Mouse (Mus musculus) hindbrain, embryonic 16.5 days (tissue): ENCODE results near the gene Amer2. TPM values are rescaled to one million over a fixed set of nuclear protein-coding genes. Genes with fewer than 3 reads are reported as not detected.
"Not testable (repeated sequence)": the region's sequence is repeated elsewhere in the genome, so short reads cannot be mapped to it uniquely, and the experiment has no call there.

Source experiments
- ATAC-seq: fragments of 200-750 bp; cut with Nextera tagmentation; 2 replicates; pipeline ENCODE4 v1.8.0; 2017; ENCODE audit warnings: moderate TSS enrichment, moderate library complexity
- H3K27ac ChIP-seq: fragments of 300-500 bp; sonication (generic); 2 replicates; pipeline ENCODE4 v1.5.1; 2014; ENCODE audit warnings: low read depth, mild to moderate bottlenecking, control low read depth, low read length, moderate library complexity
- H3K27me3 ChIP-seq: fragments of 300-500 bp; sonication (generic); replicated peaks from 2 replicates; pipeline ENCODE4 v1.6.1; 2014; ENCODE audit warnings: low read length; ENCODE audit not compliant: control insufficient read depth, insufficient read depth
- H3K36me3 ChIP-seq: fragments of 300-500 bp; sonication (generic); 2 replicates; pipeline ENCODE4 v1.6.1; 2014; ENCODE audit warnings: mild to moderate bottlenecking, low read length, moderate library complexity, mixed read lengths; ENCODE audit not compliant: control insufficient read depth, insufficient read depth
- H3K4me1 ChIP-seq: fragments of 300-500 bp; sonication (generic); 2 replicates; pipeline ENCODE4 v1.6.1; 2014; ENCODE audit warnings: low read depth, low read length; ENCODE audit not compliant: control insufficient read depth, insufficient read depth
- H3K4me2 ChIP-seq: fragments of 300-500 bp; sonication (generic); 2 replicates; pipeline ENCODE4 v1.6.1; 2014; ENCODE audit warnings: mild to moderate bottlenecking, low read length, control low read depth, moderate library complexity
- H3K4me3 ChIP-seq: fragments of 300-500 bp; sonication (generic); 2 replicates; pipeline ENCODE4 v1.5.1; 2014; ENCODE audit warnings: mild to moderate bottlenecking, low read length, control low read depth, moderate library complexity
- H3K9ac ChIP-seq: fragments of 300-500 bp; sonication (generic); 2 replicates; pipeline ENCODE4 v1.6.1; 2014; ENCODE audit warnings: low read depth, mild to moderate bottlenecking, control low read depth, low read length, moderate library complexity
- H3K9me3 ChIP-seq: fragments of 300-500 bp; sonication (generic); 2 replicates; pipeline ENCODE4 v1.6.1; 2014; ENCODE audit warnings: mild to moderate bottlenecking, low read length, moderate library complexity; ENCODE audit not compliant: control insufficient read depth
- WGBS: fragments of 180-500 bp; shearing (Covaris S2); extraction: QIAGEN DNeasy Blood & Tissue Kit; methylation state at CpG from one replicate; pipeline ENCODE4 v1.1.7; 2014; 5-methylcytosine and 5-hydroxymethylcytosine counted together
- polyA plus RNA-seq: library from polyadenylated mRNA; unstranded; fragments of >200 nt; fragmentation: Nextera tagmentation; extraction: Ambion mirVana; gene quantifications from 2 replicates; pipeline ENCODE4 v1.2.1, GENCODE M21; 2015

Amer2 gene
- 19.3 and 21.2 TPM in 2 replicates for polyA plus RNA-seq

DNA sequence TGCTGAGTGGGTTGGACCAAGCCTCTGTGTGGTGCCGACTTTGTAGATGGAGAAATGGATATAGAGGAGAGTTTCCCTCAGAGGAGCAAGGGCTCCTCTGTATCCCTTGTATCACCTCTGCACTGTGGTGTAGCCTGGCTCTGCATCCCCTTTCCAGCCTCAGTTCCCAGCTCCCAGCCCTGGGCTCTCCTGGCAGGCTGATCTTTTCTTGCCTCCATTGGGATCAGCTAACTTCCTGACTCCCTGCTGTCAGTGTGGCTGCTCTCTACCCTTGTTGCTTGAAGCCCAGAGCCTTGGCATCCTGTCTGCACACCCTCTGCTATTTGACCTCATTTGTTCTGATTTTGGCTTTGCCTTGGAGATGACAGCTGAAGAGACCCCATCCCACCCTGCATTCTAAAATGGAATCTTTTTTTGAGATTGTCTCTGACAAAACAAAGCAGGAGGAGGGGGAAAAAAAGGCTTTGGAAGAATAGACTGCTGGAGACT lies at the start of gene Amer2:
TSS of gene Amer2 (plus strand) at position 439 of the 489 bp plus-strand sequence.
- no peak for ATAC-seq
- Histone ChIP-seq H3K27ac (no peak within 1 kb of the TSS), H3K4me2 (no peak within 1 kb of the TSS), H3K27me3 (no peaks in the 10 kb centered on the region), H3K9ac (no peak within 1 kb of the TSS), H3K4me1 (peaks cover 10% of the 10 kb centered on the region), H3K9me3 (no peaks in the 10 kb centered on the region), H3K4me3 (no peak within 1 kb of the TSS), H3K36me3 (no peaks in the 10 kb centered on the region)
- WGBS = 67% methylated on average over 1 of the region's 1 CpGs

DNA sequence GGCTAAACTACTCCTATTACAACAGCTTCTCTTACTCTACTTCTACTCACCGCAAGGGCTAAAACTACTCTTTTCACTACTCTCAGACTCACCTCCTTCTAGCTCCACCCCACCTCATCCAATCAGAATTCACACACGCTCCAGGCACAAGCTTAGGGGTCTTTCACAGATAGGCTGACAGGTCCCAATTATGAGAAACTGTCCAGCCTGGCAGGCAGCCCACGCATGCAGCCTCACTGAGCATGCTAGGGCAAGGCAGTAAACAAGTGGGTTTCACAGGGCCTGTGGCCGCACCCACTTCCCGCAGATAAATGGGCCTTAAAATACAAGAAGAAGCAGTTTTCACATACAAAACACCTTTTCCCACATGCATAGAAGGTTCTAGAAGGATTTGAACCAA lies 33.1 kb upstream of the Amer2 start:
- H3K4me2 ChIP-seq, H3K4me3 ChIP-seq, H3K9ac ChIP-seq, H3K36me3 ChIP-seq, H3K4me1 ChIP-seq, ATAC-seq, H3K27me3 ChIP-seq, H3K9me3 ChIP-seq, H3K27ac ChIP-seq: not testable (repeated sequence)
- 74% methylated on average over 5 of the region's 5 CpGs for WGBS

DNA sequence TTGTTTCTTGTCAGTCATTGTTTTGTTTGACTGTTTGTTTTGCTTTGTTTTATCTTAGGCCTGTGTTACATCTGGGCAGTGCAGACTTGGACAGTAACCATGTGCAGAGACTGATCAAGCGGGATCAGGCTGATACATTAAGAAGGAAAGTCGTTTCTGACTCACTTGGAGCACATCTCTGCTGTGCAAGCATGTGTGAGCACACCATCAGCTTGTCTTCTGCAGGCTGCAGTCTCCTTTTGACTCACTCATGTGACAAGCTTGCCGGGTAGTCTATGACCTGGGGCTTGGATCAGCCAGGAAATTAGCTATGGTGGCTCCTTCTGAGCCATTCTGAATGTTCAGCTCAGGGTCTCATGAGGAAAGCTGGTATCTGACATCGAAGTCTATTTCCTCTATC lies 32.5 kb upstream of the Amer2 start:
- Histone ChIP-seq H3K9ac (no peak overlapping the region), H3K9me3 (no peaks in the 10 kb centered on the region), H3K4me1 (no peaks in the 10 kb centered on the region), H3K36me3 (no peaks in the 10 kb centered on the region), H3K4me3 (no peak overlapping the region), H3K27me3 (no peaks in the 10 kb centered on the region), H3K27ac (no peak overlapping the region), H3K4me2 (no peak overlapping the region)
- no peak for ATAC-seq
- 74% methylated on average over 4 of the region's 4 CpGs for WGBS

DNA sequence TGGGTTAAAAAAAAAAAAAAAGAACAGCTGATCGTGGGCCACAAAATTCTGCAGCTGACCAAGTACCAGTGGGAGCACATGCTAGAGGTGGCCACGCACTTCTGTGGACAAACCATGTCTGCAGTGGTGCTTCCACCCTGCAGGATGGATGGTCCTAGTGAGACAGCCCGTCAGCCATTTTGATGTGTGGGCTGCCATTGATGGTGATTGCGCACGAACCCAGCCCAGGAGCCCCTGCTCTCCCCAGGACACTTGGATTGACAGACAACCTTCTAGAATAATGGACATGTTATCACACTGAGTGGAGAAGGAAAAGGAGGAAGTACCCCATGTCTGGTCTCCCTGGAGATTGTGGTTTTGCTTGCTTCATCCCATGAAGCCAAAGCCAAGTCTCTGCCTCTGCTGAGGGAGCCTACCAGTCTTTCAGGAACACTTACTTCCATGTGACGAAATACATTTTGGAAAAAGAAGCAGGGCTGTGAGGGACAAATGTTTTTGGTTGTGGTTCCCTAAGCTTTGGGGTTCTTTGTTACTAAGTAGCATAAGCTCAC lies 27.7 kb upstream of the Amer2 start:
- no peak for ATAC-seq
- no peak overlapping the region for H3K9ac ChIP-seq
- H3K4me1 ChIP-seq = no peaks in the 10 kb centered on the region
- 91% methylated on average over 6 of the region's 6 CpGs for WGBS
- H3K36me3 ChIP-seq = no peaks in the 10 kb centered on the region
- H3K4me3 ChIP-seq = no peak overlapping the region
- no peak overlapping the region for H3K4me2 ChIP-seq
- no peaks in the 10 kb centered on the region for H3K27me3 ChIP-seq
- H3K9me3 ChIP-seq = no peaks in the 10 kb centered on the region
- H3K27ac ChIP-seq = no peak overlapping the region

DNA sequence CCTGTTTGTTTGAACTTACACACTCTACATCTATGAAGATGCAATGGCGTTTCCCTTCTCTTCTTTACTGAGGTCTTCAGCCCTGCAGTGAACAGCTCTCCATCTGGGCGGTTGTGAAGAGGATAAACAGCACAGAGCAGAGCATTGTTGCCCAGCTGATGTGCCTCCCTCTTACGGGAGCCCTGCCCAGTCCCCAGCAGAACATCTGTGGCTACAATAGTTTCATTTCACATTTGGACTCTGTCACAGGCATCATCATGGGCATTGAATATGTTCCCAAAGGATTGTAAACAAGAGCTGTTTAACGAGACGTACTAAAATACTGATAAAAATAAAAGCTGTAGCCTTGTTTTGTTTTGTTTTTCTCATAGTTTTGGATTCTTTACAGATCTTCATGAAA lies 14.7 kb upstream of the Amer2 start:
- no peak overlapping the region for H3K27ac ChIP-seq
- no peaks in the 10 kb centered on the region for H3K27me3 ChIP-seq
- H3K4me1 ChIP-seq = peaks cover 2% of the 10 kb centered on the region
- ATAC-seq = no peak
- 83% methylated on average over 5 of the region's 5 CpGs for WGBS
- no peaks in the 10 kb centered on the region for H3K9me3 ChIP-seq
- no peak overlapping the region for H3K9ac ChIP-seq
- no peak overlapping the region for H3K4me3 ChIP-seq
- no peaks in the 10 kb centered on the region for H3K36me3 ChIP-seq
- no peak overlapping the region for H3K4me2 ChIP-seq

DNA sequence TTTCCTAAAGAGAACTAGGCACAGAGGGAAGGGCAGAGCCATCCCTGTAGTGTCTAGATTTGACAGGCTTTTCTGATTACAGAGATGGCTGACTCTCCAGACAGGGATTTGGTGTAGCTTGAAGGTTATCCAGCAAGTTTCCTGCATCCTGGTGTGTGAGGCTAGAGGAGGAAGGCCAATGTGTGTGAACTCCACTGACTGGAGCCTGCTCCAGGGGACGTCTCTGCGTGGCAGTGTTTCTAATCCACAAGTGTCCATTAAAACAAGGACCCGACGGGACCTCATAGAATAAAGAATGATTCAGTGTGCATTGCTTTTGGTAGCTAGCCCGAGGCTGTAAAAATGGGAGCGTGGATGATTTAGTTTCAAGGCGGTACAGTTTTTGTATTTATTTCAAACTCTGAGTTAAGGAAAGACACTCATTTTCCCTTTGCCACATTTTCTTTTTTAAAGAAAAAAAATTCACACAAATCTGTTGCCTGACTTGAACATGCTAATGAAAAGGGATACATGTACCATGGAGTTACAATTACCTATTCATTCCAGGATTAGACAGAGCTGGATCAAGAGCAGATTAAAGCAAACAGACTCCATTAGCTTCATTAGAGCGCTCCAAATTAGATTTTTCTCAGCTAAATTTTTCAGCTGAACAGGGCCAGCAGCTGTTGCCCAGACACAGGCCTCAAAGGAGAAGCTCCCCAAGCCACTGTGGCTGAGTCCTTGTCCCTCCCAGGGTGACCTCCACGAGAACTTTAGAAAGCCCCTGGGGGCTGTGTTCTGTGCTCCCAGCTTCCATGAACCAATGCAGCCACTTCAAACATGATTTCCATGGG lies 11.5 kb upstream of the Amer2 start:
- Histone ChIP-seq H3K27ac (peak overlapping the region; percentile 26; the same call in 1 of the 2 replicates), H3K4me1 (peaks cover 2% of the 10 kb centered on the region), H3K9ac (no peak overlapping the region), H3K36me3 (no peaks in the 10 kb centered on the region), H3K27me3 (no peaks in the 10 kb centered on the region), H3K4me3 (no peak overlapping the region), H3K4me2 (no peak overlapping the region), H3K9me3 (no peaks in the 10 kb centered on the region)
- ATAC-seq = 0 out of 2 replicates have a peak, but pooled peaks have one; percentile 30
- WGBS = 42% methylated on average over 9 of the region's 9 CpGs

DNA sequence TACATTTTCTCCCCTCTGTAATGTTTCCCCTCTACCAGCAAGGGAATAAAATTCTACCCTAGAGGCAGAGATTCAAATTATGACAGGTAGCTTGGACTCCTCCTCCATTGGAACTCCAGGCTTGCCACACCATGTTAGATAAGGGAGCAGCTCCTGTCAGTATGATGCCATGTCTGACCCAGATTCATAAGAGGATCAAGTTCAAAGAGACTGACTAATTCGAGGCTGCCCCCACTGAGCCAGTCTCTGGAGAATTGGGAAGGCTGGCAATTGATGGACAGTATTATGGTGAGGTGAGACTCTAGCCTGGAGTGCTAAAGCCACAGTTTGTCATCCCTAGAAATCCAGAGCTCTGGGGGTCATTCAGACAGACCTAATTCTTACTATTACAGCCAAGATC lies 6.3 kb upstream of the Amer2 start:
- no peak overlapping the region for H3K9ac ChIP-seq
- H3K9me3 ChIP-seq = no peaks in the 10 kb centered on the region
- H3K4me2 ChIP-seq = no peak overlapping the region
- no peak overlapping the region for H3K4me3 ChIP-seq
- WGBS = 75% methylated on average over 1 of the region's 1 CpGs
- H3K36me3 ChIP-seq = no peaks in the 10 kb centered on the region
- no peak overlapping the region for H3K27ac ChIP-seq
- H3K27me3 ChIP-seq = no peaks in the 10 kb centered on the region
- no peak for ATAC-seq
- peaks cover 5% of the 10 kb centered on the region; the same call in 1 of the 2 replicates for H3K4me1 ChIP-seq

DNA sequence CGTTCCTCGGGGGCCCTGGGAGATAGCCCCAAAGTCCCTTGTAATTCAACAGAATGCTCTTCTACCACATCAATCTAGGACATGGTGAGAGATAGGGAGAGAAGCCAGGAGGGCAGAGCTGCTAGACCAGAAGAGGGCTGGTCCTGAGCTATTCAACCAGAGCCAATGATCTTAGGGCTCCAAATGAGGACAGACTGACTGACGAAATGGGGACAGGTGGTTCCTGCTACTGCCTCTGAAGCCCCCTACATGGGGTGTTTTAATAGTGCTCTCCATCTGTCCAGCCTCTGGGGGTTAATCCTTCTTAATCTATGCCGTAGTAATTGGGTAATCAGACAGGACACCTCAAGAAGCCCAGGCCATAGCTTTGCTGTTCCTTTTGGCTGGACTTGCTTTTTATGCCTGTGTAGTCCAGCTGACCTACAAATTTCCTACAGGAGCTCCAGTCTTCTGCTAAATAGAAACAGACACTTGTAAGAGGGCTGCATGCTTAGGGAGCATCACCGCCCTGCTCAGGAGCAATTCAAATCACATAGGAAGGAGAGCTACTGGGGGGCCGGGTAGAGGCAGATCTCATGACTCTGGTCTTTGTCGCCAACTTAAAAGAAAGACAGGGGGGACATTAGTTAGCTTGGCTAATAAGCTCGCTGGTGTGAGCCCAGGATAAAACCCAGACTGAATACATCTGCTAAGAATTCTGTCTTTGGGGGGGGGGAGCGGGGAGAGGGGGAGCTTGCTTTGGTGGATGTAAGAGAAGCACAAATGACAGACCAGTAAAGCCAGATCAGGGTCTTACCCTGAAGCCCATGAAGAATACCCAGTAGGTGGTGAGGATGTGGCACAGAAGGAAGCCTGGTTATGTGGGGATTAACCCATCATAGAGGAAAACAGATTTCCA lies 4.0 kb upstream of the Amer2 start:
- 56% methylated on average over 9 of the region's 9 CpGs for WGBS
- H3K9me3 ChIP-seq = no peaks in the 10 kb centered on the region
- H3K4me2 ChIP-seq = no peak overlapping the region
- H3K4me3 ChIP-seq = no peak overlapping the region
- peak; percentile 67; the same call in 1 of the 2 replicates for ATAC-seq
- H3K27ac ChIP-seq = no peak overlapping the region
- H3K36me3 ChIP-seq = no peaks in the 10 kb centered on the region
- peaks cover 3% of the 10 kb centered on the region; the same call in 1 of the 2 replicates for H3K4me1 ChIP-seq
- H3K27me3 ChIP-seq = no peaks in the 10 kb centered on the region
- H3K9ac ChIP-seq = no peak overlapping the region
